Mouse (Mus musculus) lung, postnatal 10 days (tissue): ENCODE results near the gene Abl2.
A peak's percentile ranks its signal among the peaks of the same experiment; 100 is the strongest.

Source experiments
- DNase-seq: peaks from one replicate; pipeline ENCODE4 v3.0.0; 2021

Abl2 gene

GRCm38 (mm10) chr1:156585512-156585911 is 26.9 kb downstream of the Abl2 start:
- no peak for DNase-seq

GRCm38 (mm10) chr1:156589811-156590305 is 31.3 kb downstream of the Abl2 start:
- no peak for DNase-seq

- DNase-seq, result no peak
Measured at GRCm38 (mm10) chr1:156590357-156590756, 31.8 kb downstream of the Abl2 start.

- no peak for DNase-seq
Measured at GRCm38 (mm10) chr1:156593267-156593666, 34.7 kb downstream of the Abl2 start.

- DNase-seq, result no peak
Measured at GRCm38 (mm10) chr1:156597089-156597488, 38.5 kb downstream of the Abl2 start.

- DNase-seq, result no peak
Measured at GRCm38 (mm10) chr1:156602545-156602944, 44.0 kb downstream of the Abl2 start.

- DNase-seq, result no peak
Measured at GRCm38 (mm10) chr1:156605094-156605866, 46.7 kb downstream of the Abl2 start.

GRCm38 (mm10) chr1:156605940-156606339 is 47.4 kb downstream of the Abl2 start:
- DNase-seq, result no peak

- no peak for DNase-seq
Measured at GRCm38 (mm10) chr1:156608496-156608895, 49.9 kb downstream of the Abl2 start.

- no peak for DNase-seq
Measured at GRCm38 (mm10) chr1:156610257-156610656, 51.7 kb downstream of the Abl2 start.

GRCm38 (mm10) chr1:156613855-156614530 is 55.4 kb downstream of the Abl2 start:
- peak; percentile 53 for DNase-seq

- no peak for DNase-seq
Measured at GRCm38 (mm10) chr1:156614710-156615109, 56.1 kb downstream of the Abl2 start.

- peak; percentile 92 for DNase-seq
Measured at GRCm38 (mm10) chr1:156615381-156616133, 57.0 kb downstream of the Abl2 start.

GRCm38 (mm10) chr1:156616989-156617598 is 58.5 kb downstream of the Abl2 start:
- peak; percentile 19 for DNase-seq

GRCm38 (mm10) chr1:156617811-156618210 is 59.2 kb downstream of the Abl2 start:
- no peak for DNase-seq

- DNase-seq, result no peak
Measured at GRCm38 (mm10) chr1:156620292-156620909, 61.8 kb downstream of the Abl2 start.

- DNase-seq, result no peak
Measured at GRCm38 (mm10) chr1:156620951-156621350, 62.4 kb downstream of the Abl2 start.

- DNase-seq, result no peak
Measured at GRCm38 (mm10) chr1:156624231-156624630, 65.6 kb downstream of the Abl2 start.

GRCm38 (mm10) chr1:156626729-156627128 is 68.1 kb downstream of the Abl2 start:
- DNase-seq, result no peak

- no peak for DNase-seq
Measured at GRCm38 (mm10) chr1:156629984-156630383, 71.4 kb downstream of the Abl2 start.

GRCm38 (mm10) chr1:156630965-156631364 is 72.4 kb downstream of the Abl2 start:
- no peak for DNase-seq

GRCm38 (mm10) chr1:156633095-156633494 is 74.5 kb downstream of the Abl2 start:
- peak; percentile 63 for DNase-seq
